Mouse (Mus musculus): Measurements from ENCODE around the gene Stxbp4. TPM values are rescaled to one million over a fixed set of nuclear protein-coding genes. Genes with fewer than 3 reads are reported as not detected.

Gene Stxbp4
- polyA plus RNA-seq, 1 experiment from 2014 or later, result 16.0 TPM

GRCm38 (mm10) chr11:90556517-90556916, 81.4 kb downstream of the Stxbp4 start:
- Histone ChIP-seq H3K4me1 (ENCODE audit: control insufficient read depth, insufficient read depth, low read length) (peaks cover 4% of the 10 kb centered on the region; the same call in 1 of the 2 replicates), H3K36me3 (ENCODE audit: control insufficient read depth, insufficient read depth, low read length) (no peaks in the 10 kb centered on the region), H3K27ac (ENCODE audit: low read length) (no peak overlapping the region), H3K4me3 (replicated peaks; ENCODE audit: low read length) (no peak overlapping the region), H3K27me3 (ENCODE audit: control insufficient read depth, insufficient read depth, low read length) (no peaks in the 10 kb centered on the region), H3K9me3 (replicated peaks; ENCODE audit: control insufficient read depth, low read length) (no peaks in the 10 kb centered on the region), H3K9ac (ENCODE audit: low read length) (no peak overlapping the region), H3K4me2 (ENCODE audit: low read depth, low read length) (no peak overlapping the region)
- no peak for ATAC-seq (ENCODE audit: insufficient read depth, low FRiP score)
- WGBS, result 65% methylated on average over 4 of the region's 4 CpGs

GRCm38 (mm10) chr11:90553963-90554362, 83.9 kb downstream of the Stxbp4 start:
- Histone ChIP-seq H3K9me3 (replicated peaks; ENCODE audit: control insufficient read depth, low read length) (no peaks in the 10 kb centered on the region), H3K9ac (ENCODE audit: low read length) (no peak overlapping the region), H3K4me2 (ENCODE audit: low read depth, low read length) (no peak overlapping the region), H3K4me1 (ENCODE audit: control insufficient read depth, insufficient read depth, low read length) (peaks cover 4% of the 10 kb centered on the region; the same call in 1 of the 2 replicates), H3K27ac (ENCODE audit: low read length) (no peak overlapping the region), H3K36me3 (ENCODE audit: control insufficient read depth, insufficient read depth, low read length) (no peaks in the 10 kb centered on the region), H3K4me3 (replicated peaks; ENCODE audit: low read length) (no peak overlapping the region), H3K27me3 (ENCODE audit: control insufficient read depth, insufficient read depth, low read length) (no peaks in the 10 kb centered on the region)
- 49% methylated on average over 5 of the region's 5 CpGs for WGBS
- no peak for ATAC-seq (ENCODE audit: insufficient read depth, low FRiP score)

- Histone ChIP-seq H3K4me2 (ENCODE audit: low read depth, low read length) (no peak overlapping the region), H3K4me1 (ENCODE audit: control insufficient read depth, insufficient read depth, low read length) (no peaks in the 10 kb centered on the region), H3K27ac (ENCODE audit: low read length) (no peak overlapping the region), H3K4me3 (replicated peaks; ENCODE audit: low read length) (no peak overlapping the region), H3K27me3 (ENCODE audit: control insufficient read depth, insufficient read depth, low read length) (no peaks in the 10 kb centered on the region), H3K9me3 (replicated peaks; ENCODE audit: control insufficient read depth, low read length) (no peaks in the 10 kb centered on the region), H3K36me3 (ENCODE audit: control insufficient read depth, insufficient read depth, low read length) (no peaks in the 10 kb centered on the region), H3K9ac (ENCODE audit: low read length) (no peak overlapping the region)
- ATAC-seq (ENCODE audit: insufficient read depth, low FRiP score), result no peak
- 81% methylated on average over 18 of the region's 18 CpGs for WGBS
These were observed 85.3 kb downstream of the Stxbp4 start for GRCm38 (mm10) chr11:90552303-90553201.

GRCm38 (mm10) chr11:90548560-90548959, 89.3 kb downstream of the Stxbp4 start:
- no peak overlapping the region for H3K9ac ChIP-seq (ENCODE audit: low read length)
- no peaks in the 10 kb centered on the region for H3K27me3 ChIP-seq (ENCODE audit: control insufficient read depth, insufficient read depth, low read length)
- no peak for ATAC-seq (ENCODE audit: insufficient read depth, low FRiP score)
- no peaks in the 10 kb centered on the region for H3K9me3 ChIP-seq (replicated peaks; ENCODE audit: control insufficient read depth, low read length)
- WGBS, result 38% methylated on average over 13 of the region's 13 CpGs
- no peaks in the 10 kb centered on the region for H3K36me3 ChIP-seq (ENCODE audit: control insufficient read depth, insufficient read depth, low read length)
- H3K4me1 ChIP-seq (ENCODE audit: control insufficient read depth, insufficient read depth, low read length), result no peaks in the 10 kb centered on the region
- H3K4me3 ChIP-seq (replicated peaks; ENCODE audit: low read length), result no peak overlapping the region
- no peak overlapping the region for H3K27ac ChIP-seq (ENCODE audit: low read length)
- H3K4me2 ChIP-seq (ENCODE audit: low read depth, low read length), result no peak overlapping the region

- ATAC-seq (ENCODE audit: insufficient read depth, low FRiP score), result no peak
- Histone ChIP-seq H3K4me3 (replicated peaks; ENCODE audit: low read length) (no peak overlapping the region), H3K27me3 (ENCODE audit: control insufficient read depth, insufficient read depth, low read length) (no peaks in the 10 kb centered on the region), H3K9me3 (replicated peaks; ENCODE audit: control insufficient read depth, low read length) (no peaks in the 10 kb centered on the region), H3K27ac (ENCODE audit: low read length) (no peak overlapping the region), H3K36me3 (ENCODE audit: control insufficient read depth, insufficient read depth, low read length) (peaks cover 5% of the 10 kb centered on the region; the same call in 1 of the 2 replicates), H3K4me1 (ENCODE audit: control insufficient read depth, insufficient read depth, low read length) (no peaks in the 10 kb centered on the region), H3K4me2 (ENCODE audit: low read depth, low read length) (no peak overlapping the region), H3K9ac (ENCODE audit: low read length) (no peak overlapping the region)
- 91% methylated on average over 7 of the region's 7 CpGs for WGBS
These were observed 99.1 kb downstream of the Stxbp4 start for GRCm38 (mm10) chr11:90538636-90539263.

- Histone ChIP-seq H3K4me3 (replicated peaks; ENCODE audit: low read length) (no peak overlapping the region), H3K27me3 (ENCODE audit: control insufficient read depth, insufficient read depth, low read length) (no peaks in the 10 kb centered on the region), H3K36me3 (ENCODE audit: control insufficient read depth, insufficient read depth, low read length) (0 out of 2 replicates have a peak, but pooled peaks cover 3% of the 10 kb centered on the region), H3K27ac (ENCODE audit: low read length) (no peak overlapping the region), H3K9ac (ENCODE audit: low read length) (no peak overlapping the region), H3K9me3 (replicated peaks; ENCODE audit: control insufficient read depth, low read length) (no peaks in the 10 kb centered on the region), H3K4me1 (ENCODE audit: control insufficient read depth, insufficient read depth, low read length) (no peaks in the 10 kb centered on the region), H3K4me2 (ENCODE audit: low read depth, low read length) (no peak overlapping the region)
- no peak for ATAC-seq (ENCODE audit: insufficient read depth, low FRiP score)
- WGBS, result 72% methylated on average over 2 of the region's 2 CpGs
These were observed 112.6 kb downstream of the Stxbp4 start for GRCm38 (mm10) chr11:90525311-90525710.

- H3K9ac ChIP-seq (ENCODE audit: low read length), result no peak overlapping the region
These were observed 116.8 kb downstream of the Stxbp4 start for GRCm38 (mm10) chr11:90521040-90521439.

GRCm38 (mm10) chr11:90517750-90518149, 120.1 kb downstream of the Stxbp4 start:
- Histone ChIP-seq H3K27me3 (ENCODE audit: control insufficient read depth, insufficient read depth, low read length) (no peaks in the 10 kb centered on the region), H3K9ac (ENCODE audit: low read length) (no peak overlapping the region), H3K4me3 (replicated peaks; ENCODE audit: low read length) (no peak overlapping the region), H3K27ac (ENCODE audit: low read length) (no peak overlapping the region), H3K9me3 (replicated peaks; ENCODE audit: control insufficient read depth, low read length) (no peaks in the 10 kb centered on the region), H3K4me1 (ENCODE audit: control insufficient read depth, insufficient read depth, low read length) (no peaks in the 10 kb centered on the region), H3K4me2 (ENCODE audit: low read depth, low read length) (no peak overlapping the region), H3K36me3 (ENCODE audit: control insufficient read depth, insufficient read depth, low read length) (no peaks in the 10 kb centered on the region)
- WGBS, result 52% methylated on average over 1 of the region's 1 CpGs
- no peak for ATAC-seq (ENCODE audit: insufficient read depth, low FRiP score)

More at GRCm38 (mm10) chr11:90521040-90521439, 116.8 kb downstream of the Stxbp4 start:
- H3K4me1 ChIP-seq (ENCODE audit: control insufficient read depth, insufficient read depth, low read length), result no peaks in the 10 kb centered on the region
- H3K27me3 ChIP-seq (ENCODE audit: control insufficient read depth, insufficient read depth, low read length), result no peaks in the 10 kb centered on the region
- H3K27ac ChIP-seq (ENCODE audit: low read length), result no peak overlapping the region
- no peak overlapping the region for H3K4me3 ChIP-seq (replicated peaks; ENCODE audit: low read length)
- 59% methylated on average over 8 of the region's 8 CpGs for WGBS
- ATAC-seq (ENCODE audit: insufficient read depth, low FRiP score), result no peak
- H3K36me3 ChIP-seq (ENCODE audit: control insufficient read depth, insufficient read depth, low read length), result no peaks in the 10 kb centered on the region
- H3K4me2 ChIP-seq (ENCODE audit: low read depth, low read length), result no peak overlapping the region
- H3K9me3 ChIP-seq (replicated peaks; ENCODE audit: control insufficient read depth, low read length), result no peaks in the 10 kb centered on the region

GRCm38 (mm10) chr11:90512538-90513219, 125.2 kb downstream of the Stxbp4 start:
- Histone ChIP-seq H3K4me2 (ENCODE audit: low read depth, low read length) (no peak overlapping the region), H3K36me3 (ENCODE audit: control insufficient read depth, insufficient read depth, low read length) (no peaks in the 10 kb centered on the region), H3K9me3 (replicated peaks; ENCODE audit: control insufficient read depth, low read length) (no peaks in the 10 kb centered on the region), H3K4me1 (ENCODE audit: control insufficient read depth, insufficient read depth, low read length) (no peaks in the 10 kb centered on the region), H3K4me3 (replicated peaks; ENCODE audit: low read length) (no peak overlapping the region), H3K9ac (ENCODE audit: low read length) (no peak overlapping the region), H3K27me3 (ENCODE audit: control insufficient read depth, insufficient read depth, low read length) (no peaks in the 10 kb centered on the region), H3K27ac (ENCODE audit: low read length) (no peak overlapping the region)
- ATAC-seq (ENCODE audit: insufficient read depth, low FRiP score), result no peak
- 68% methylated on average over 5 of the region's 5 CpGs for WGBS

Measured in stomach, embryonic 16.5 days (tissue).